Mouse (Mus musculus) hindbrain, embryonic 13.5 days (tissue): ENCODE data around the gene Prss42. TPM values are rescaled to one million over a fixed set of nuclear protein-coding genes. Genes with fewer than 3 reads are reported as not detected.
"Not testable (repeated sequence)": the region's sequence is repeated elsewhere in the genome, so short reads cannot be mapped to it uniquely, and the experiment has no call there.

ENCODE experiments used
- ATAC-seq: fragments of 200-750 bp; cut with Nextera tagmentation; 2 replicates; pipeline ENCODE4 v1.8.0; 2017; ENCODE audit warnings: moderate TSS enrichment; ENCODE audit not compliant: low FRiP score
- H3K27ac ChIP-seq: fragments of 300-500 bp; sonication (generic); 2 replicates; pipeline ENCODE4 v1.5.1; 2015; ENCODE audit warnings: inconsistent platforms, mild to moderate bottlenecking, moderate library complexity
- H3K27me3 ChIP-seq: fragments of 300-500 bp; sonication (generic); 2 replicates; pipeline ENCODE4 v1.6.1; 2015; ENCODE audit warnings: mild to moderate bottlenecking, inconsistent platforms
- H3K36me3 ChIP-seq: fragments of 300-500 bp; sonication (generic); 2 replicates; pipeline ENCODE4 v1.6.1; 2015; ENCODE audit warnings: mild to moderate bottlenecking, inconsistent platforms
- H3K4me1 ChIP-seq: fragments of 300-500 bp; sonication (generic); replicated peaks from 2 replicates; pipeline ENCODE4 v1.6.1; 2015; ENCODE audit warnings: inconsistent platforms
- H3K4me2 ChIP-seq: fragments of 300-500 bp; sonication (generic); 2 replicates; pipeline ENCODE4 v1.6.1; 2015; ENCODE audit warnings: inconsistent platforms, mild to moderate bottlenecking, moderate library complexity
- H3K4me3 ChIP-seq: fragments of 300-500 bp; sonication (generic); 2 replicates; pipeline ENCODE4 v1.5.1; 2015; ENCODE audit warnings: mild to moderate bottlenecking, inconsistent platforms
- H3K9ac ChIP-seq: fragments of 300-500 bp; sonication (generic); 2 replicates; pipeline ENCODE4 v1.6.1; 2015; ENCODE audit warnings: mild to moderate bottlenecking, inconsistent platforms
- H3K9me3 ChIP-seq: fragments of 300-500 bp; sonication (generic); 2 replicates; pipeline ENCODE4 v1.6.1; 2016; ENCODE audit warnings: inconsistent platforms
- WGBS: fragments of 180-500 bp; shearing (Covaris S2); methylation state at CpG from one replicate; pipeline ENCODE4 v1.1.7; 2015; 5-methylcytosine and 5-hydroxymethylcytosine counted together
- polyA plus RNA-seq: library from polyadenylated mRNA; unstranded; fragments of >200 nt; fragmentation: Nextera tagmentation; extraction: Ambion mirVana; gene quantifications from 2 replicates; pipeline ENCODE4 v1.2.1, GENCODE M21; 2015

Prss42 gene
- polyA plus RNA-seq, 1 experiment from 2014 or later: not detected

GRCm38 (mm10) chr9:110803294-110803693 is 5.3 kb downstream of the Prss42 start:
- Histone ChIP-seq H3K4me3 (no peak overlapping the region), H3K9me3 (no peaks in the 10 kb centered on the region), H3K4me2 (no peak overlapping the region), H3K4me1 (no peaks in the 10 kb centered on the region), H3K27me3 (no peaks in the 10 kb centered on the region), H3K9ac (no peak overlapping the region), H3K36me3 (no peaks in the 10 kb centered on the region), H3K27ac (no peak overlapping the region)
- WGBS: 75% methylated on average over 4 of the region's 4 CpGs
- ATAC-seq: no peak

GRCm38 (mm10) chr9:110810051-110810450 is 12.1 kb downstream of the Prss42 start:
- H3K27ac ChIP-seq: no peak overlapping the region
- H3K4me1 ChIP-seq: no peaks in the 10 kb centered on the region
- H3K4me3 ChIP-seq: no peak overlapping the region
- WGBS: 88% methylated on average over 4 of the region's 4 CpGs
- no peak overlapping the region for H3K4me2 ChIP-seq
- H3K36me3 ChIP-seq: no peaks in the 10 kb centered on the region
- no peak for ATAC-seq
- H3K27me3 ChIP-seq: no peaks in the 10 kb centered on the region
- H3K9ac ChIP-seq: no peak overlapping the region
- no peaks in the 10 kb centered on the region for H3K9me3 ChIP-seq

GRCm38 (mm10) chr9:110813789-110814188 is 15.8 kb downstream of the Prss42 start, which contains the start of gene Prss44:
TSS of gene Prss44 (plus strand) at chr9:110813994.
- no peak for ATAC-seq
- no peaks in the 10 kb centered on the region for H3K36me3 ChIP-seq
- WGBS: 61% methylated on average over 18 of the region's 18 CpGs
- H3K27ac ChIP-seq: no peak within 1 kb of the TSS
- H3K9ac ChIP-seq: no peak within 1 kb of the TSS
- no peaks in the 10 kb centered on the region for H3K9me3 ChIP-seq
- no peaks in the 10 kb centered on the region for H3K4me1 ChIP-seq
- no peak within 1 kb of the TSS for H3K4me2 ChIP-seq
- peaks cover 4% of the 10 kb centered on the region; the same call in 1 of the 2 replicates for H3K27me3 ChIP-seq
- H3K4me3 ChIP-seq: no peak within 1 kb of the TSS

GRCm38 (mm10) chr9:110820546-110820945 is 22.6 kb downstream of the Prss42 start:
- not testable (repeated sequence) for H3K36me3 ChIP-seq, H3K27me3 ChIP-seq, H3K9me3 ChIP-seq, H3K4me2 ChIP-seq, H3K9ac ChIP-seq, ATAC-seq, H3K4me3 ChIP-seq, H3K4me1 ChIP-seq, H3K27ac ChIP-seq

- Histone ChIP-seq H3K4me3 (no peak overlapping the region), H3K27ac (no peak overlapping the region), H3K4me2 (no peak overlapping the region), H3K27me3 (peaks cover 8% of the 10 kb centered on the region; the same call in 1 of the 2 replicates), H3K9me3 (no peaks in the 10 kb centered on the region), H3K4me1 (no peaks in the 10 kb centered on the region), H3K36me3 (no peaks in the 10 kb centered on the region), H3K9ac (no peak overlapping the region)
- WGBS: 83% methylated on average over 7 of the region's 7 CpGs
- no peak for ATAC-seq
Measured at GRCm38 (mm10) chr9:110821436-110821835, 23.5 kb downstream of the Prss42 start.

- WGBS: 84% methylated on average over 4 of the region's 4 CpGs
- H3K9ac ChIP-seq: no peak overlapping the region
- no peak for ATAC-seq
Measured at GRCm38 (mm10) chr9:110825426-110825825, 27.5 kb downstream of the Prss42 start.

GRCm38 (mm10) chr9:110825832-110826231 is 27.9 kb downstream of the Prss42 start:
- Histone ChIP-seq H3K27me3 (0 out of 2 replicates have a peak, but pooled peaks cover 4% of the 10 kb centered on the region), H3K9ac (no peak overlapping the region), H3K4me3 (no peak overlapping the region), H3K27ac (no peak overlapping the region), H3K4me1 (no peaks in the 10 kb centered on the region), H3K4me2 (no peak overlapping the region), H3K36me3 (no peaks in the 10 kb centered on the region), H3K9me3 (no peaks in the 10 kb centered on the region)
- WGBS: 71% methylated on average over 7 of the region's 7 CpGs
- ATAC-seq: no peak

More at GRCm38 (mm10) chr9:110825426-110825825, 27.5 kb downstream of the Prss42 start:
- H3K27ac ChIP-seq: no peak overlapping the region
- H3K9me3 ChIP-seq: no peaks in the 10 kb centered on the region
- H3K4me2 ChIP-seq: no peak overlapping the region
- H3K27me3 ChIP-seq: 0 out of 2 replicates have a peak, but pooled peaks cover 4% of the 10 kb centered on the region
- H3K4me3 ChIP-seq: no peak overlapping the region
- no peaks in the 10 kb centered on the region for H3K4me1 ChIP-seq
- H3K36me3 ChIP-seq: no peaks in the 10 kb centered on the region

- 0 out of 2 replicates have a peak, but pooled peaks cover 4% of the 10 kb centered on the region for H3K27me3 ChIP-seq
- no peaks in the 10 kb centered on the region for H3K36me3 ChIP-seq
- no peaks in the 10 kb centered on the region for H3K9me3 ChIP-seq
- no peak within 1 kb of the TSS for H3K4me3 ChIP-seq
- H3K4me1 ChIP-seq: no peaks in the 10 kb centered on the region
- H3K27ac ChIP-seq: no peak within 1 kb of the TSS
- WGBS: 83% methylated on average over 3 of the region's 3 CpGs
- no peak within 1 kb of the TSS for H3K4me2 ChIP-seq
- ATAC-seq: no peak
- no peak within 1 kb of the TSS for H3K9ac ChIP-seq
Measured at GRCm38 (mm10) chr9:110826390-110826789, 28.4 kb downstream of the Prss42 start, which contains the start of gene Prss43. TSS of gene Prss43 (plus strand) at chr9:110826690.

- 78% methylated on average over 5 of the region's 5 CpGs for WGBS
- H3K36me3 ChIP-seq: no peaks in the 10 kb centered on the region
- H3K4me1 ChIP-seq: no peaks in the 10 kb centered on the region; the same call in 1 of the 2 replicates
- no peak overlapping the region for H3K9ac ChIP-seq
- H3K4me2 ChIP-seq: no peak overlapping the region
- H3K9me3 ChIP-seq: no peaks in the 10 kb centered on the region
- no peak overlapping the region for H3K27ac ChIP-seq
- no peak for ATAC-seq
- no peaks in the 10 kb centered on the region for H3K27me3 ChIP-seq
- H3K4me3 ChIP-seq: no peak overlapping the region
Measured at GRCm38 (mm10) chr9:110833021-110833420, 35.1 kb downstream of the Prss42 start.

GRCm38 (mm10) chr9:110834411-110834810 is 36.4 kb downstream of the Prss42 start, which contains the start of gene Prss45:
TSS of gene Prss45 (plus strand) at chr9:110834588.
- H3K4me2 ChIP-seq: no peak within 1 kb of the TSS

GRCm38 (mm10) chr9:110834961-110835360 is 37.0 kb downstream of the Prss42 start:
- H3K4me3 ChIP-seq: no peak overlapping the region
- H3K27me3 ChIP-seq: no peaks in the 10 kb centered on the region
- no peaks in the 10 kb centered on the region for H3K9me3 ChIP-seq
- no peaks in the 10 kb centered on the region for H3K36me3 ChIP-seq
- H3K4me2 ChIP-seq: no peak overlapping the region
- no peaks in the 10 kb centered on the region; the same call in 1 of the 2 replicates for H3K4me1 ChIP-seq
- no peak overlapping the region for H3K27ac ChIP-seq
- WGBS: 33% methylated on average over 10 of the region's 10 CpGs
- H3K9ac ChIP-seq: no peak overlapping the region
- no peak for ATAC-seq

More at GRCm38 (mm10) chr9:110834411-110834810, 36.4 kb downstream of the Prss42 start, which contains the start of gene Prss45:
- Histone ChIP-seq H3K27ac (no peak within 1 kb of the TSS), H3K27me3 (no peaks in the 10 kb centered on the region), H3K9ac (no peak within 1 kb of the TSS), H3K36me3 (no peaks in the 10 kb centered on the region), H3K4me3 (no peak within 1 kb of the TSS), H3K4me1 (no peaks in the 10 kb centered on the region; the same call in 1 of the 2 replicates), H3K9me3 (no peaks in the 10 kb centered on the region)
- WGBS: 84% methylated on average over 19 of the region's 19 CpGs
- no peak for ATAC-seq

- no peak overlapping the region for H3K4me2 ChIP-seq
- H3K4me1 ChIP-seq: peaks cover 2% of the 10 kb centered on the region; the same call in 1 of the 2 replicates
- H3K27me3 ChIP-seq: no peaks in the 10 kb centered on the region
- no peaks in the 10 kb centered on the region for H3K9me3 ChIP-seq
- WGBS: 57% methylated on average over 2 of the region's 2 CpGs
- ATAC-seq: no peak
- no peak overlapping the region for H3K4me3 ChIP-seq
- H3K27ac ChIP-seq: no peak overlapping the region
- H3K9ac ChIP-seq: no peak overlapping the region
- no peaks in the 10 kb centered on the region for H3K36me3 ChIP-seq
Measured at GRCm38 (mm10) chr9:110836112-110836511, 38.1 kb downstream of the Prss42 start.

GRCm38 (mm10) chr9:110840905-110841304 is 42.9 kb downstream of the Prss42 start:
- ATAC-seq: no peak
- Histone ChIP-seq H3K9ac (no peak overlapping the region), H3K27ac (no peak overlapping the region), H3K4me3 (no peak overlapping the region), H3K4me2 (no peak overlapping the region), H3K36me3 (no peaks in the 10 kb centered on the region), H3K27me3 (no peaks in the 10 kb centered on the region), H3K9me3 (no peaks in the 10 kb centered on the region), H3K4me1 (0 out of 2 replicates have a peak, but pooled peaks cover 2% of the 10 kb centered on the region)
- 77% methylated on average over 6 of the region's 6 CpGs for WGBS
